Mouse (Mus musculus) heart, postnatal 0 days (tissue): ENCODE results near the gene Slc29a3. TPM values are rescaled to one million over a fixed set of nuclear protein-coding genes. Genes with fewer than 3 reads are reported as not detected.

Experiments used
- ATAC-seq: fragments of 200-750 bp; cut with Nextera tagmentation; 2 replicates; pipeline ENCODE4 v1.8.0; 2017; ENCODE audit warnings: low read depth, moderate number of reproducible peaks, moderate library complexity; ENCODE audit not compliant: insufficient read depth
- DNase-seq: peaks from one replicate; pipeline ENCODE4 v3.0.0-alpha.2; 2016; ENCODE audit warnings: low spot score
- H3K27ac ChIP-seq: fragments of 300-500 bp; sonication (generic); 2 replicates; pipeline ENCODE4 v1.5.1; 2014; ENCODE audit warnings: low read depth, mild to moderate bottlenecking
- H3K27me3 ChIP-seq: fragments of 300-500 bp; sonication (generic); 2 replicates; pipeline ENCODE4 v1.6.1; 2014; ENCODE audit warnings: low read length, mixed read lengths; ENCODE audit not compliant: control insufficient read depth, insufficient read depth
- H3K36me3 ChIP-seq: fragments of 300-500 bp; sonication (generic); replicated peaks from 2 replicates; pipeline ENCODE4 v1.6.1; 2014; ENCODE audit warnings: low read length, mixed read lengths; ENCODE audit not compliant: control insufficient read depth, insufficient read depth
- H3K4me1 ChIP-seq: fragments of 300-500 bp; sonication (generic); 2 replicates; pipeline ENCODE4 v1.6.1; 2014; ENCODE audit warnings: antibody characterized with exemption; ENCODE audit not compliant: control insufficient read depth, insufficient read depth
- H3K4me2 ChIP-seq: fragments of 300-500 bp; sonication (generic); 2 replicates; pipeline ENCODE4 v1.6.1; 2014; ENCODE audit warnings: low read depth, mild to moderate bottlenecking, low read length, moderate library complexity
- H3K4me3 ChIP-seq: fragments of 300-500 bp; sonication (generic); 2 replicates; pipeline ENCODE4 v1.5.1; 2014; ENCODE audit warnings: low read depth, low read length
- H3K9ac ChIP-seq: fragments of 300-500 bp; sonication (generic); replicated peaks from 2 replicates; pipeline ENCODE4 v1.6.1; 2014; ENCODE audit warnings: low read depth, low read length, mixed read lengths
- H3K9me3 ChIP-seq: fragments of 300-500 bp; sonication (generic); replicated peaks from 2 replicates; pipeline ENCODE4 v1.6.1; 2016; ENCODE audit warnings: low read length; ENCODE audit not compliant: control insufficient read depth
- CTCF ChIP-seq: IDR thresholded peaks from 2 replicates; pipeline ENCODE4 v1.5.1; 2016; ENCODE audit warnings: antibody characterized with exemption, control low read depth, low read depth
- EP300 ChIP-seq: IDR thresholded peaks from 2 replicates; pipeline ENCODE4 v1.6.1; 2016; ENCODE audit warnings: antibody characterized with exemption, low read depth
- WGBS: fragments of 180-500 bp; shearing (Covaris S2); extraction: QIAGEN DNeasy Blood & Tissue Kit; methylation state at CpG from one replicate; pipeline ENCODE4 v1.1.7; 2014; 5-methylcytosine and 5-hydroxymethylcytosine counted together
- polyA plus RNA-seq: library from polyadenylated mRNA; unstranded; fragments of >200 nt; fragmentation: Nextera tagmentation; extraction: Ambion mirVana; gene quantifications from 2 replicates; pipeline ENCODE4 v1.2.1, GENCODE M21; 2015
- total RNA-seq: library from RNA; depleted of rRNA; stranded (reverse); fragments of >200 nt; gene quantifications from 2 replicates; pipeline ENCODE4 v1.2.3, GENCODE M21; 2014; ENCODE audit warnings: low replicate concordance

The Slc29a3 gene
- total and polyA plus RNA-seq, 2 experiments from 2014 or later, result 1.6 to 4.4 TPM

DNA sequence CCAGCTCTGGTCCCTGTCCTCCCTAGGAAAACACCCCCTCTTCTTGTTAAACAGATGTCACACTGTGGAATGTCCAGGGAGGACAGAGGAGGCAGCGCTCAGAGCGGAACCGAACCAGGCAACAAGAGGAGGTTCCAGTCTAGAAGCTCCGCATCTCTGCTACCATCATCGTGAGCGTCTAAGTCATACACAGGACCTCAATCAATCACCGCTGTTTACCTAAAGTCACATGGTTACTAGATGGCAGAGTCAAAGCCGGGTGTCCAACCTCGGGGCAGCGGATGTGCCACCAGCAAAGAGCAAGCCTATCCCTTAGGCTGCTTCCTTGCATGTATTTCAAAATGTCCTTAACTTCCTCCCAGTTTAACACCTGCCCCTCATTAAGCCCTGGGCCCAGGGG lies 39.8 kb upstream of the Slc29a3 start:
- peak overlapping the region; percentile 27 for H3K4me2 ChIP-seq
- peaks cover 19% of the 10 kb centered on the region for H3K4me1 ChIP-seq
- ATAC-seq (no peak), DNase-seq (no peak)
- TF ChIP-seq CTCF (no peak), EP300 (no peak)
- no peaks in the 10 kb centered on the region for H3K9me3 ChIP-seq
- WGBS, result 55% methylated on average over 10 of the region's 10 CpGs
- H3K36me3 ChIP-seq, result no peaks in the 10 kb centered on the region
- H3K27ac ChIP-seq, result peak overlapping the region; percentile 75
- no peaks in the 10 kb centered on the region for H3K27me3 ChIP-seq
- H3K9ac ChIP-seq, result 0 out of 2 replicates have a peak overlapping the region, but pooled peaks have one; percentile 37
- H3K4me3 ChIP-seq, result no peak overlapping the region

GRCm38 (mm10) chr10:60790912-60791311 lies 38.3 kb upstream of the Slc29a3 start:
- WGBS, result 80% methylated on average over 6 of the region's 6 CpGs
- Histone ChIP-seq H3K4me2 (no peak overlapping the region), H3K4me3 (no peak overlapping the region), H3K9me3 (no peaks in the 10 kb centered on the region), H3K27ac (no peak overlapping the region), H3K9ac (no peak overlapping the region), H3K36me3 (no peaks in the 10 kb centered on the region), H3K4me1 (peaks cover 16% of the 10 kb centered on the region), H3K27me3 (no peaks in the 10 kb centered on the region)
- TF ChIP-seq EP300 (no peak), CTCF (no peak)
- ATAC-seq, result no peak
- no peak for DNase-seq

- no peak overlapping the region for H3K27ac ChIP-seq
- no peaks in the 10 kb centered on the region for H3K27me3 ChIP-seq
- ATAC-seq, result no peak
- no peaks in the 10 kb centered on the region for H3K36me3 ChIP-seq
- no peak overlapping the region for H3K4me2 ChIP-seq
- no peak for TF ChIP-seq CTCF
- no peak for TF ChIP-seq EP300
- H3K4me3 ChIP-seq, result no peak overlapping the region
- WGBS, result 64% methylated on average over 16 of the region's 16 CpGs
- H3K4me1 ChIP-seq, result peaks cover 6% of the 10 kb centered on the region
- H3K9me3 ChIP-seq, result no peaks in the 10 kb centered on the region
- DNase-seq, result no peak
- 0 out of 2 replicates have a peak overlapping the region, but pooled peaks have one; percentile 14 for H3K9ac ChIP-seq
Measured at GRCm38 (mm10) chr10:60787303-60788074, 34.9 kb upstream of the Slc29a3 start.

DNA sequence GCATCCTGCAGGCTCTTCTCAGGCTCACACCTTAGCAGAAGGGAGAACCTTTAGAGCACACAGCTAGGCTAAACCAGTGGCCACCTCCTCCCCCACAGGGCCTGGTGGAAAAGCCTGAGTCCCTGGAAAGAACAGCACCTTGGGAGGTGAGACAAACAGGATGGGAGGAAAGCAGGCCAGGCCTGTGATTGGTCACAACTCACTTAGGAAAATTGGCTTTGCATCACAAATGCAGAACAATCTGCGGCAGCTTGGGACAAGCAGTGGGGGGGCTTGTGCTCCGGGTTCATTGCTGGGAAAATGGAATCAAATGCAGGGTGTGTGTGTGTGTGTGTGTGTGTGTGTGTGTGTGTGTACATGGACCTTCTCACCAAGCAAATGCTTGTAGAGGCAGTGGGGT lies 31.0 kb upstream of the Slc29a3 start:
- Histone ChIP-seq H3K9me3 (no peaks in the 10 kb centered on the region), H3K27me3 (no peaks in the 10 kb centered on the region), H3K36me3 (peaks cover 3% of the 10 kb centered on the region; the same call in 1 of the 2 replicates), H3K4me2 (no peak overlapping the region), H3K4me1 (no peaks in the 10 kb centered on the region), H3K9ac (no peak overlapping the region), H3K4me3 (no peak overlapping the region), H3K27ac (no peak overlapping the region)
- TF ChIP-seq CTCF (no peak), EP300 (no peak)
- no peak for DNase-seq
- WGBS, result 38% methylated on average over 2 of the region's 2 CpGs
- ATAC-seq, result no peak

GRCm38 (mm10) chr10:60779628-60780027 lies 27.0 kb upstream of the Slc29a3 start:
- H3K36me3 ChIP-seq, result peaks cover 23% of the 10 kb centered on the region
- TF ChIP-seq EP300 (no peak), CTCF (peak; percentile 95)
- no peaks in the 10 kb centered on the region for H3K4me1 ChIP-seq
- H3K4me3 ChIP-seq, result no peak overlapping the region
- no peaks in the 10 kb centered on the region for H3K9me3 ChIP-seq
- DNase-seq, result peak; percentile 57
- H3K4me2 ChIP-seq, result peak overlapping the region; percentile 19
- peak; percentile 18 for ATAC-seq
- H3K9ac ChIP-seq, result no peak overlapping the region
- no peak overlapping the region for H3K27ac ChIP-seq
- WGBS, result 17% methylated on average over 9 of the region's 9 CpGs
- no peaks in the 10 kb centered on the region for H3K27me3 ChIP-seq
